ENCODE assay signal across 16 mouse cellular contexts in genomic region chr10:41825996-41826395, GRCm38 (mm10). TPM values are rescaled to one million over a fixed set of nuclear protein-coding genes. Genes with fewer than 3 reads are reported as not detected.
A peak's percentile ranks its signal among the peaks of the same experiment; 100 is the strongest.
DNase-seq lines count a peak whose midpoint lies in the region.
"Had no signal": no experiment of that assay in that cellular context is flagged by ENCODE, and none has a peak within 500 bp of the region (broad histone marks: within the 10 kb centered on the region; RNA-seq: fewer than 3 reads in every experiment).

No protein-coding gene starts in this region.

- no peak overlapping the region for H3K27ac ChIP-seq in heart, embryonic 10.5 days

- H3K27me3 ChIP-seq in heart, embryonic 10.5 days (ENCODE audit: insufficient read depth, poor library complexity, severe bottlenecking), result no peaks in the 10 kb centered on the region
- H3K27me3 ChIP-seq: CH12.LX, Patski had no signal

- no peaks in the 10 kb centered on the region for H3K36me3 ChIP-seq in heart, embryonic 10.5 days

- H3K9me3 ChIP-seq in heart, embryonic 10.5 days, result no peaks in the 10 kb centered on the region
- H3K9me3 ChIP-seq: G1E had no signal

- peak; percentile 83 for DNase-seq in heart, adult 11 months
- DNase-seq in heart, postnatal 14 days, result no peak
- DNase-seq in heart, embryonic 10.5 days (ENCODE audit: low spot score), result peak; percentile 58
- no peak for DNase-seq in heart, postnatal 25 days (ENCODE audit: low spot score)
- DNase-seq: adrenal gland, adult 2 months; adrenal gland, adult 8-10 months; adrenal gland, postnatal 10 days; adrenal gland, postnatal 14 days; adrenal gland, postnatal 25 days; adrenal gland, postnatal 36 days; cerebellum, adult 11 months; cerebellum, adult 11-12 months; cerebellum, adult 18-20 months had no signal

- intact Hi-C loops in heart, postnatal 14 days (cut with DNase I), result no loop called here
- intact Hi-C loops in heart, postnatal 25 days (cut with DNase I), result no loop called here

- H3K4me3 ChIP-seq in heart, embryonic 10.5 days, result no peak overlapping the region

- peaks cover 14% of the 10 kb centered on the region for H3K4me1 ChIP-seq in heart, embryonic 10.5 days

- whole genome bisulfite sequencing in heart, embryonic 10.5 days, result 83% methylated on average over 4 of the region's 4 CpGs

RNA-seq across cellular contexts. Expression of gene Sesn1, which starts 16.3 kb away (rescaled TPM):
- 100 to 1,000 TPM; 109 to 113 TPM for total RNA-seq in heart, postnatal 14 days (2021)
- 18.9 and 20.6 TPM in 2 replicates for polyA plus RNA-seq in heart, embryonic 10.5 days (2016; fragmentation: Nextera tagmentation; extraction: Ambion mirVana)
- total RNA-seq in heart, postnatal 25 days (2021), result 100 to 1,000 TPM; 135 to 137 TPM

RNA-seq across cellular contexts. Expression of gene Cep57l1, which starts 16.3 kb away (rescaled TPM):
- total RNA-seq in heart, postnatal 14 days (2021), result 1 to 10 TPM; 3.5 to 5.6 TPM
- 22.1 and 23.6 TPM in 2 replicates for polyA plus RNA-seq in heart, embryonic 10.5 days (2016; fragmentation: Nextera tagmentation; extraction: Ambion mirVana)
- total RNA-seq in heart, postnatal 25 days (2021), result 1 to 10 TPM; 2.3 to 3.4 TPM

Comparison
In these comparisons a context has a peak if more than half of its experiments do, and no peak if none do; other contexts are left out.
1. DNase-seq: peak in heart, adult 11 months (single experiment) and heart, embryonic 10.5 days (single experiment); none in heart, postnatal 14 days (0 of 2) and heart, postnatal 25 days (single experiment).